Comparison of ENCODE assay signal across 35 mouse cellular contexts in genomic region chr3:65325254-65325653, GRCm38 (mm10).
"Had no signal": no experiment of that assay in that cellular context is flagged by ENCODE, and none has a peak within 500 bp of the region (broad histone marks: within the 10 kb centered on the region; RNA-seq: fewer than 3 reads in every experiment).

No protein-coding gene starts in this region.

- H3K4me3 ChIP-seq: heart, adult 2 months; heart, embryonic 10.5 days; heart, embryonic 12.5 days; heart, embryonic 13.5 days; heart, embryonic 15.5 days; hindbrain, embryonic 10.5 days; hindbrain, embryonic 12.5 days; hindbrain, embryonic 13.5 days; hindbrain, embryonic 15.5 days; intestine, embryonic 15.5 days; kidney, embryonic 15.5 days; layer of hippocampus, adult 2 months had no signal

- H3K9me3 ChIP-seq: heart, embryonic 10.5 days; heart, embryonic 12.5 days; heart, embryonic 13.5 days; heart, embryonic 15.5 days; hindbrain, embryonic 10.5 days; hindbrain, embryonic 12.5 days; hindbrain, embryonic 13.5 days; hindbrain, embryonic 15.5 days; intestine, embryonic 15.5 days; kidney, embryonic 15.5 days had no signal

- ATAC-seq: hindbrain, embryonic 16.5 days; hindbrain, postnatal 0 days; inflammation-experienced regulatory T-cells, adult 6 months; intestine, embryonic 15.5 days; intestine, embryonic 16.5 days; intestine, postnatal 0 days had no signal

- H3K27me3 ChIP-seq: heart, embryonic 12.5 days; heart, embryonic 13.5 days; heart, embryonic 15.5 days; hindbrain, embryonic 12.5 days; hindbrain, embryonic 13.5 days; hindbrain, embryonic 15.5 days; intestine, embryonic 15.5 days; kidney, embryonic 15.5 days had no signal

- H3K36me3 ChIP-seq: heart, embryonic 10.5 days; heart, embryonic 12.5 days; heart, embryonic 13.5 days; heart, embryonic 15.5 days; hindbrain, embryonic 10.5 days; hindbrain, embryonic 12.5 days; hindbrain, embryonic 13.5 days; hindbrain, embryonic 15.5 days; intestine, embryonic 15.5 days; kidney, embryonic 15.5 days had no signal

- DNase-seq: heart, adult 2 months; heart, postnatal 10 days; heart, postnatal 14 days; heart, postnatal 36 days; heart, postnatal 4 days; kidney, adult 11 months; kidney, adult 18-20 months; kidney, adult 2 months; kidney, adult 8-10 months; kidney, adult 9 months; kidney, postnatal 10 days; kidney, postnatal 14 days; kidney, postnatal 25 days; kidney, postnatal 36 days; kidney, postnatal 4 days; layer of hippocampus, adult 9-11 months had no signal

- H3K27ac ChIP-seq: heart, adult 2 months; heart, embryonic 10.5 days; heart, embryonic 13.5 days; heart, embryonic 15.5 days; hindbrain, embryonic 10.5 days; hindbrain, embryonic 12.5 days; hindbrain, embryonic 13.5 days; hindbrain, embryonic 14.5 days; hindbrain, embryonic 15.5 days; hindbrain, postnatal 0 days; intestine, embryonic 15.5 days; kidney, embryonic 15.5 days; kidney, postnatal 0 days; layer of hippocampus, adult 2 months had no signal

- H3K9ac ChIP-seq: heart, embryonic 12.5 days; heart, embryonic 13.5 days; heart, embryonic 15.5 days; hindbrain, embryonic 12.5 days; hindbrain, embryonic 13.5 days; hindbrain, embryonic 14.5 days; hindbrain, embryonic 15.5 days; intestine, embryonic 15.5 days; kidney, embryonic 15.5 days had no signal

- H3K4me2 ChIP-seq: heart, embryonic 11.5 days; heart, embryonic 12.5 days; heart, embryonic 13.5 days; heart, embryonic 15.5 days; hindbrain, embryonic 12.5 days; hindbrain, embryonic 13.5 days; hindbrain, embryonic 14.5 days; hindbrain, embryonic 15.5 days; intestine, embryonic 15.5 days; kidney, embryonic 15.5 days had no signal

- H3K4me1 ChIP-seq: heart, embryonic 10.5 days; heart, embryonic 12.5 days; heart, embryonic 13.5 days; heart, embryonic 15.5 days; hindbrain, embryonic 10.5 days; hindbrain, embryonic 12.5 days; hindbrain, embryonic 13.5 days; intestine, embryonic 15.5 days; kidney, embryonic 15.5 days had no signal
